Mouse (Mus musculus) cerebellum, postnatal 14 days (tissue): ENCODE measurements at regions not wholly inside any gene's neighbourhood (a gene's known extent, or its start where the extent isn't known, plus 50 kb on each side); places are given as distances from the start of the nearest gene placed in this dataset.

Source experiments
- DNase-seq, 2 experiments: peaks; one replicate each; pipeline ENCODE4 v3.0.0; 2021; ENCODE audit warnings: mixed read lengths in 2 of 2

GRCm38 (mm10) chr5:139598715-139599114 is 55.4 kb downstream of the Uncx start:
- DNase-seq = no peak

- DNase-seq = peak in 1 of 2 experiments; percentile 42
Observed at GRCm38 (mm10) chr5:139599191-139599937, 56.1 kb downstream of the Uncx start.

GRCm38 (mm10) chr5:139600213-139600612 is 56.9 kb downstream of the Uncx start:
- DNase-seq = no peak

- DNase-seq = peak; percentile 50 to 51
Observed at GRCm38 (mm10) chr5:139602860-139603259, 59.6 kb downstream of the Uncx start.

- no peak for DNase-seq
Observed at GRCm38 (mm10) chr5:139603535-139603934, 60.2 kb downstream of the Uncx start.

- no peak for DNase-seq
Observed at GRCm38 (mm10) chr5:139604327-139604726, 61.0 kb downstream of the Uncx start.

GRCm38 (mm10) chr5:139610610-139611520 is 67.6 kb downstream of the Uncx start:
- peak; percentile 98 to 99 for DNase-seq

GRCm38 (mm10) chr5:139612224-139612623 is 68.9 kb downstream of the Uncx start:
- peak; percentile 58 to 61 for DNase-seq

GRCm38 (mm10) chr5:139612676-139613075 is 69.4 kb downstream of the Uncx start:
- DNase-seq = no peak

GRCm38 (mm10) chr5:139613601-139614000 is 70.3 kb downstream of the Uncx start:
- peak; percentile 86 to 87 for DNase-seq

- DNase-seq = no peak
Observed at GRCm38 (mm10) chr5:139619301-139620161, 76.2 kb downstream of the Uncx start.

- DNase-seq = peak in 1 of 2 experiments; percentile 56
Observed at GRCm38 (mm10) chr5:139625871-139626460, 82.7 kb downstream of the Uncx start.

GRCm38 (mm10) chr5:139627552-139627951 is 84.3 kb downstream of the Uncx start:
- no peak for DNase-seq

GRCm38 (mm10) chr5:139637028-139637427 is 93.7 kb downstream of the Uncx start:
- DNase-seq = peak; percentile 74 to 87

- no peak for DNase-seq
Observed at GRCm38 (mm10) chr5:139640652-139641612, 95.2 kb downstream of the Micall2 start.

GRCm38 (mm10) chr5:139644816-139645215 is 91.3 kb downstream of the Micall2 start:
- peak; percentile 55 to 66 for DNase-seq

- no peak for DNase-seq
Observed at GRCm38 (mm10) chr5:139651041-139651440, 85.1 kb downstream of the Micall2 start.
